Mouse (Mus musculus) liver, embryonic 15.5 days (tissue): ENCODE measurements around the gene Trpm1. TPM values are rescaled to one million over a fixed set of nuclear protein-coding genes. Genes with fewer than 3 reads are reported as not detected.
"Not testable (repeated sequence)": the region's sequence is repeated elsewhere in the genome, so short reads cannot be mapped to it uniquely, and the experiment has no call there.

ENCODE experiments used
- ATAC-seq: fragments of 200-750 bp; cut with Nextera tagmentation; 2 replicates; pipeline ENCODE4 v1.8.0; 2017; ENCODE audit warnings: moderate number of reproducible peaks, mild to moderate bottlenecking, moderate library complexity; ENCODE audit not compliant: insufficient read depth
- H3K27ac ChIP-seq: fragments of 300-500 bp; sonication (generic); replicated peaks from 2 replicates; pipeline ENCODE4 v1.5.1; 2015; ENCODE audit warnings: mild to moderate bottlenecking, inconsistent platforms
- H3K27me3 ChIP-seq: fragments of 300-500 bp; sonication (generic); 2 replicates; pipeline ENCODE4 v1.6.1; 2015; ENCODE audit warnings: mild to moderate bottlenecking, inconsistent platforms
- H3K36me3 ChIP-seq: fragments of 300-500 bp; sonication (generic); replicated peaks from 2 replicates; pipeline ENCODE4 v1.6.1; 2015; ENCODE audit warnings: moderate library complexity, mild to moderate bottlenecking, inconsistent platforms
- H3K4me1 ChIP-seq: fragments of 300-500 bp; sonication (generic); replicated peaks from 2 replicates; pipeline ENCODE4 v1.6.1; 2015; ENCODE audit warnings: inconsistent platforms
- H3K4me2 ChIP-seq: fragments of 300-500 bp; sonication (generic); 2 replicates; pipeline ENCODE4 v1.6.1; 2015; ENCODE audit warnings: moderate library complexity, mild to moderate bottlenecking, inconsistent platforms
- H3K4me3 ChIP-seq: fragments of 300-500 bp; sonication (generic); replicated peaks from 2 replicates; pipeline ENCODE4 v1.5.1; 2015; ENCODE audit warnings: mild to moderate bottlenecking, inconsistent platforms
- H3K9ac ChIP-seq: fragments of 300-500 bp; sonication (generic); 2 replicates; pipeline ENCODE4 v1.6.1; 2015; ENCODE audit warnings: moderate library complexity, mild to moderate bottlenecking, inconsistent platforms
- H3K9me3 ChIP-seq: fragments of 300-500 bp; sonication (generic); replicated peaks from 2 replicates; pipeline ENCODE4 v1.6.1; 2016; ENCODE audit warnings: inconsistent platforms
- whole genome bisulfite sequencing: fragments of 180-500 bp; shearing (Covaris S2); methylation state at CpG from one replicate; pipeline ENCODE4 v1.1.7; 2015; ENCODE audit warnings: mixed read lengths; ENCODE audit not compliant: insufficient replicate concordance; 5-methylcytosine and 5-hydroxymethylcytosine counted together
- polyA plus RNA-seq: library from polyadenylated mRNA; unstranded; fragments of >200 nt; fragmentation: Nextera tagmentation; extraction: Ambion mirVana; gene quantifications from 2 replicates; pipeline ENCODE4 v1.2.1, GENCODE M21; 2015

Trpm1 gene
- polyA plus RNA-seq: not detected in 2 replicates

- Histone ChIP-seq H3K27me3 (peaks cover 4% of the 10 kb centered on the region; the same call in 1 of the 2 replicates), H3K4me3 (no peak within 1 kb of the TSS), H3K9ac (no peak within 1 kb of the TSS), H3K36me3 (no peaks in the 10 kb centered on the region), H3K4me2 (no peak within 1 kb of the TSS), H3K9me3 (no peaks in the 10 kb centered on the region), H3K27ac (no peak within 1 kb of the TSS), H3K4me1 (0 out of 2 replicates have a peak, but pooled peaks cover 4% of the 10 kb centered on the region)
- 63% methylated on average over 2 of the region's 2 CpGs for WGBS
- no peak for ATAC-seq
Observed at GRCm38 (mm10) chr7:64153535-64153934, at the start of gene Trpm1. TSS of gene Trpm1 (plus strand) at chr7:64153835.

GRCm38 (mm10) chr7:64122131-64122715, 31.4 kb upstream of the Trpm1 start:
- Histone ChIP-seq H3K9me3 (no peaks in the 10 kb centered on the region), H3K4me3 (no peak overlapping the region), H3K27me3 (no peaks in the 10 kb centered on the region), H3K9ac (no peak overlapping the region), H3K27ac (no peak overlapping the region), H3K4me1 (no peaks in the 10 kb centered on the region), H3K36me3 (no peaks in the 10 kb centered on the region), H3K4me2 (no peak overlapping the region)
- ATAC-seq: no peak
- 58% methylated on average over 9 of the region's 9 CpGs for WGBS

- Histone ChIP-seq H3K4me2 (no peak overlapping the region), H3K27ac (no peak overlapping the region), H3K9me3 (no peaks in the 10 kb centered on the region), H3K27me3 (no peaks in the 10 kb centered on the region), H3K4me1 (no peaks in the 10 kb centered on the region), H3K4me3 (no peak overlapping the region), H3K36me3 (no peaks in the 10 kb centered on the region), H3K9ac (no peak overlapping the region)
- WGBS: 57% methylated on average over 4 of the region's 4 CpGs
- no peak for ATAC-seq
Observed at GRCm38 (mm10) chr7:64123721-64124120, 29.9 kb upstream of the Trpm1 start.

- WGBS: 82% methylated on average over 9 of the region's 9 CpGs
- not testable (repeated sequence) for ATAC-seq, H3K4me3 ChIP-seq, H3K4me2 ChIP-seq, H3K27ac ChIP-seq, H3K9me3 ChIP-seq, H3K4me1 ChIP-seq, H3K27me3 ChIP-seq, H3K36me3 ChIP-seq, H3K9ac ChIP-seq
Observed at GRCm38 (mm10) chr7:64125994-64126393, 27.6 kb upstream of the Trpm1 start.

GRCm38 (mm10) chr7:64139866-64140265, 13.8 kb upstream of the Trpm1 start:
- Histone ChIP-seq H3K36me3 (no peaks in the 10 kb centered on the region), H3K4me2 (no peak overlapping the region)
- 36% methylated on average over 2 of the region's 2 CpGs for WGBS

DNA sequence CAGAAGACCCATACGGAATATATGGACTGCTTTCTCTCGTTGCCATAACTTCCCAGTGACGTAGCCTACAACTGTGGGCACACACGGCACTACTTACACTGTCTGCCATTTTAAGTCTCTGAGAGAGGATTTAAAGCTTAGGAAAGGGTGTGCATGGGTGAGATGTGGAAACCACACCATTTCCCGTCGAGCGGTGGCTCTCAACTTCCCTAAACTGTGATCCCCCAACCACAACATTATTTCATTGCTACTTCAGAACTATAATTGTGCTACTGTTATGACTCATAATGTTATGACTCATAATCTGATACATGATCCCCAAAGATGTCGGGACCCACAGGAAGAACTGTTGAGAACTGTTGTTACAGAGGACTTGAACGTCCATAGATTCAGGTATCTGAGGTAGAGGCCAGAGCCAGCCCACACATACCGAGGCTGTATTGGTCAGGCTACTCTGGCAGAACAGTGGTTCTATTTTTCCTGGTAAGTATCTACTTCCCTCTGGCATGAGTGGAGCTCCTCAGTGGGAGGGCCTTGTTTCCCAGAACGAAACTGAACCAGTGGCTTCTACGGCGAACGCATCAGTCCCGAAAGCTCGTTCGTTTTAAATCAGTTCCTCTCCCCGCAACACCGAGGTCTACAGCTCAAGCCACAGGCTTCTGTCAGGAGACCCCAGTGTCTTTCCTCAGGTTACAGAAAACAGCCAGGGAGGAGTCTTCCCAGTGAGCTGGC, 12.2 kb upstream of the Trpm1 start:
- no peaks in the 10 kb centered on the region for H3K9me3 ChIP-seq
- WGBS: 31% methylated on average over 19 of the region's 19 CpGs
- H3K4me2 ChIP-seq: peak overlapping the region; percentile 37
- no peak overlapping the region for H3K27ac ChIP-seq
- H3K9ac ChIP-seq: no peak overlapping the region
- no peaks in the 10 kb centered on the region; the same call in 1 of the 2 replicates for H3K27me3 ChIP-seq
- ATAC-seq: no peak
- 0 out of 2 replicates have a peak overlapping the region, but pooled peaks have one; percentile 15 for H3K4me3 ChIP-seq
- H3K4me1 ChIP-seq: no peaks in the 10 kb centered on the region
- H3K36me3 ChIP-seq: no peaks in the 10 kb centered on the region

More at GRCm38 (mm10) chr7:64139866-64140265, 13.8 kb upstream of the Trpm1 start:
- Histone ChIP-seq H3K27ac (no peak overlapping the region), H3K27me3 (no peaks in the 10 kb centered on the region; the same call in 1 of the 2 replicates), H3K4me1 (no peaks in the 10 kb centered on the region), H3K9ac (no peak overlapping the region), H3K4me3 (no peak overlapping the region), H3K9me3 (no peaks in the 10 kb centered on the region)
- no peak for ATAC-seq

DNA sequence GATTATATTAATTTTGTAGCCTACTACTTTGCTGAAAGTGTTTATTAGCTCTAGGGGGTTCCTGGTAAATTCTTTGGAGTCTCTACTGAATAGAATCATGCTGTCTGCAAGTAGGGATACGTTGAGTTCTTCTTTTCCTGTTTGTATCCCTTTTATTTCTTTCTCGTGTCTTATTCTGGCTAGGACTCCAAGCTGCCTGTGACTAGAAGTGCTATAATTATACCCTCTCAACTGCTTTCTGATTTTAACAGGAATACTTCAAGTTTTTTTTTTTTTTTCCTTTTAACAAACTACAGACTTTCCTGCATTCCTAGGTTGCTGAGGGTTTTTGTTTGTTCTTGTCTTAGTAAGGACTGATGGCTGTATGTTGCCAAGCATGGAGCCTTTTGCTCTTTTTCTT, 4.3 kb upstream of the Trpm1 start:
- Histone ChIP-seq H3K4me2 (no peak overlapping the region), H3K36me3 (no peaks in the 10 kb centered on the region), H3K27me3 (no peaks in the 10 kb centered on the region), H3K4me3 (no peak overlapping the region), H3K9ac (no peak overlapping the region), H3K27ac (no peak overlapping the region), H3K4me1 (no peaks in the 10 kb centered on the region), H3K9me3 (no peaks in the 10 kb centered on the region)
- 39% methylated on average over 2 of the region's 2 CpGs for WGBS
- ATAC-seq: no peak

- Histone ChIP-seq H3K36me3 (no peaks in the 10 kb centered on the region), H3K9me3 (no peaks in the 10 kb centered on the region), H3K9ac (no peak overlapping the region), H3K27ac (no peak overlapping the region), H3K4me2 (no peak overlapping the region), H3K4me3 (no peak overlapping the region), H3K4me1 (no peaks in the 10 kb centered on the region), H3K27me3 (no peaks in the 10 kb centered on the region)
- no peak for ATAC-seq
- 30% methylated on average over 2 of the region's 2 CpGs for WGBS
Observed at GRCm38 (mm10) chr7:64149747-64150146, 3.9 kb upstream of the Trpm1 start.

GRCm38 (mm10) chr7:64150436-64151080, 3.1 kb upstream of the Trpm1 start:
- H3K36me3 ChIP-seq: no peaks in the 10 kb centered on the region
- H3K4me1 ChIP-seq: 0 out of 2 replicates have a peak, but pooled peaks cover 1% of the 10 kb centered on the region
- no peak overlapping the region for H3K4me2 ChIP-seq
- no peaks in the 10 kb centered on the region for H3K9me3 ChIP-seq
- ATAC-seq: no peak
- H3K4me3 ChIP-seq: no peak overlapping the region
- no peak overlapping the region for H3K9ac ChIP-seq
- 58% methylated on average over 6 of the region's 6 CpGs for WGBS
- no peak overlapping the region for H3K27ac ChIP-seq
- H3K27me3 ChIP-seq: peaks cover 4% of the 10 kb centered on the region; the same call in 1 of the 2 replicates

DNA sequence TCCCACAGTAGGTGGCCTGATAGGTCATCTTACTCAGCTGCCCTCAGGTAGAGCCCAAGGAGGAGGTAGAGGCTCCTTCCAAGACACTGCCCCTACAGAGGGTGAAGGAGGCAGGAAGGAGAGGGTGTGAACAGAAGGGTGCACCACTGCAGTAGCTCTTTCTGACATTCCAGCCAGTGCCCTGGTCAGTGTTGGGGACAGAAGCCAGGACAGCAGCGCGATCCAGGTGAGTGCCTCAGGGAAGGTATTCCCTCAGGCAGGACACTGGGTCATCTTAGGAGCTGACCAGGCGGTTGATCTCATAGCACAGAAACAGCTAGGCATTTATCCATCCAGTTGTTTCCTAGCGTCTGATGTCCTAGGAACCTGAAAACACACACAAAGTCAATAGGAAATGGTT, 1.6 kb downstream of the Trpm1 start:
- Histone ChIP-seq H3K9ac (no peak overlapping the region), H3K4me2 (peak overlapping the region; percentile 35; the same call in 1 of the 2 replicates), H3K4me3 (no peak overlapping the region)

DNA sequence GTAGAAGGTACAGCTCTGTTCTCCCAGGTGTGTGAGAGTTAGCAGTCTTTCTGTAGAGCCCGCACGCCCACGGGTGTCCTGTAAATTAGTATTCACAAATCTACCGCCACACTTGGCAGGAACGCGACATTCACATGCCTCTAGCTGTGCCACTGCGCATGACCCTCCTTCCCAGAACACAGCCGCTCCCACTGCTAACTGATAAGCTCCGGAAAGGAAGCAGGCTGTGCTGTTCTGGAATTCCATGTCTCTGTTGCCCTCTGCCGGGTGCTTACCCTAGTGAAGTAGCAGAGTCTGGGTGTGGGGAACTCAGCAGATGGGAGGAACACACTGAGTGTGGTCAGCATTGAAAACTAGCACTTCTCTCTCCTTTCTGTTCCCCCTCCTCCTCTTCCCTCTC, 2.1 kb downstream of the Trpm1 start:
- Histone ChIP-seq H3K9ac (no peak overlapping the region), H3K27me3 (peaks cover 4% of the 10 kb centered on the region; the same call in 1 of the 2 replicates), H3K4me1 (0 out of 2 replicates have a peak, but pooled peaks cover 4% of the 10 kb centered on the region), H3K27ac (no peak overlapping the region), H3K9me3 (no peaks in the 10 kb centered on the region), H3K4me3 (no peak overlapping the region), H3K36me3 (no peaks in the 10 kb centered on the region), H3K4me2 (peak overlapping the region; percentile 35)
- peak; percentile 54 for ATAC-seq
- 8% methylated on average over 10 of the region's 10 CpGs for WGBS

More for the DNA sequence above, 1.6 kb downstream of the Trpm1 start:
- 58% methylated on average over 4 of the region's 4 CpGs for WGBS
- H3K4me1 ChIP-seq: 0 out of 2 replicates have a peak, but pooled peaks cover 4% of the 10 kb centered on the region
- no peak overlapping the region for H3K27ac ChIP-seq
- no peaks in the 10 kb centered on the region for H3K9me3 ChIP-seq
- peaks cover 4% of the 10 kb centered on the region; the same call in 1 of the 2 replicates for H3K27me3 ChIP-seq
- ATAC-seq: no peak
- H3K36me3 ChIP-seq: no peaks in the 10 kb centered on the region
